Mouse (Mus musculus) thymus, postnatal 4 days (tissue): ENCODE measurements around the gene Usp4.

Experiments
- DNase-seq: peaks from one replicate; pipeline ENCODE4 v3.0.0; 2021

Gene Usp4

GRCm38 (mm10) chr9:108342301-108342831, 5.3 kb upstream of the Usp4 start:
- DNase-seq = no peak

GRCm38 (mm10) chr9:108343331-108343730, 4.3 kb upstream of the Usp4 start:
- DNase-seq = no peak

GRCm38 (mm10) chr9:108343835-108344234, 3.8 kb upstream of the Usp4 start:
- DNase-seq = no peak

GRCm38 (mm10) chr9:108344471-108344870, 3.2 kb upstream of the Usp4 start:
- DNase-seq = no peak

- DNase-seq = no peak
These were observed 629 bp upstream of the Usp4 start for GRCm38 (mm10) chr9:108347024-108347423.

GRCm38 (mm10) chr9:108348290-108348680, 632 bp downstream of the Usp4 start:
- no peak for DNase-seq

GRCm38 (mm10) chr9:108349727-108350126, 2.1 kb downstream of the Usp4 start:
- no peak for DNase-seq

GRCm38 (mm10) chr9:108378234-108378633, 30.6 kb downstream of the Usp4 start:
- no peak for DNase-seq

GRCm38 (mm10) chr9:108378736-108379135, 31.1 kb downstream of the Usp4 start:
- no peak for DNase-seq

- no peak for DNase-seq
These were observed 31.6 kb downstream of the Usp4 start for GRCm38 (mm10) chr9:108379294-108379693.

- DNase-seq = no peak
These were observed 33.7 kb downstream of the Usp4 start for GRCm38 (mm10) chr9:108381382-108381781.

GRCm38 (mm10) chr9:108385006-108385405, 37.4 kb downstream of the Usp4 start:
- no peak for DNase-seq

GRCm38 (mm10) chr9:108386816-108387215, 39.2 kb downstream of the Usp4 start:
- DNase-seq = no peak

- DNase-seq = no peak
These were observed 40.9 kb downstream of the Usp4 start for GRCm38 (mm10) chr9:108388601-108389000.

GRCm38 (mm10) chr9:108389220-108389619, 41.6 kb downstream of the Usp4 start:
- no peak for DNase-seq

GRCm38 (mm10) chr9:108392676-108393075, 45.0 kb downstream of the Usp4 start, which contains the start of gene 1700102P08Rik:
Gene 1700102P08Rik, plus strand, starts transcription at chr9:108392805.
- DNase-seq = no peak

- no peak for DNase-seq
These were observed 46.5 kb downstream of the Usp4 start for GRCm38 (mm10) chr9:108394191-108394590.

- no peak for DNase-seq
These were observed 47.8 kb downstream of the Usp4 start for GRCm38 (mm10) chr9:108395427-108395826.

GRCm38 (mm10) chr9:108398324-108398723, 50.7 kb downstream of the Usp4 start:
- no peak for DNase-seq

GRCm38 (mm10) chr9:108401186-108401960, 53.7 kb downstream of the Usp4 start:
- no peak for DNase-seq

GRCm38 (mm10) chr9:108403081-108403480, 55.4 kb downstream of the Usp4 start:
- DNase-seq = no peak

GRCm38 (mm10) chr9:108404451-108404850, 56.8 kb downstream of the Usp4 start:
- no peak for DNase-seq

- DNase-seq = no peak
These were observed 61.9 kb downstream of the Usp4 start for GRCm38 (mm10) chr9:108409535-108409934.

GRCm38 (mm10) chr9:108411381-108411942, 63.8 kb downstream of the Usp4 start:
- DNase-seq = no peak
